Mouse (Mus musculus) 3T3-L1 (cell line): Measurements from ENCODE around the gene Olfr888.

Source experiments
- DNase-seq: peaks from one replicate; pipeline ENCODE4 v3.0.0-alpha.2; 2015; ENCODE audit warnings: low read depth, low spot score

The Olfr888 gene

GRCm38 (mm10) chr9:38107828-38108227, at the start of gene Olfr888:
TSS of gene Olfr888 (plus strand) at chr9:38108128.
- DNase-seq: no peak

GRCm38 (mm10) chr9:38061022-38061421, 46.9 kb upstream of the Olfr888 start, which contains the start of gene Olfr885:
TSS of gene Olfr885 (plus strand) at chr9:38061322.
- DNase-seq: no peak

- DNase-seq: no peak
Measured at GRCm38 (mm10) chr9:38083772-38084171, 24.2 kb upstream of the Olfr888 start, which contains the start of gene Olfr887. TSS of gene Olfr887 (plus strand) at chr9:38084072.

- no peak for DNase-seq
Measured at GRCm38 (mm10) chr9:38114898-38115297, 7.0 kb downstream of the Olfr888 start, which contains the start of gene Olfr889. TSS of gene Olfr889 (plus strand) at chr9:38115198.

GRCm38 (mm10) chr9:38142217-38142616, 34.3 kb downstream of the Olfr888 start, which contains the start of gene Olfr890:
TSS of gene Olfr890 (plus strand) at chr9:38142517.
- no peak for DNase-seq
